Comparison of ENCODE assay signal across 18 mouse cellular contexts in the genomic region with DNA sequence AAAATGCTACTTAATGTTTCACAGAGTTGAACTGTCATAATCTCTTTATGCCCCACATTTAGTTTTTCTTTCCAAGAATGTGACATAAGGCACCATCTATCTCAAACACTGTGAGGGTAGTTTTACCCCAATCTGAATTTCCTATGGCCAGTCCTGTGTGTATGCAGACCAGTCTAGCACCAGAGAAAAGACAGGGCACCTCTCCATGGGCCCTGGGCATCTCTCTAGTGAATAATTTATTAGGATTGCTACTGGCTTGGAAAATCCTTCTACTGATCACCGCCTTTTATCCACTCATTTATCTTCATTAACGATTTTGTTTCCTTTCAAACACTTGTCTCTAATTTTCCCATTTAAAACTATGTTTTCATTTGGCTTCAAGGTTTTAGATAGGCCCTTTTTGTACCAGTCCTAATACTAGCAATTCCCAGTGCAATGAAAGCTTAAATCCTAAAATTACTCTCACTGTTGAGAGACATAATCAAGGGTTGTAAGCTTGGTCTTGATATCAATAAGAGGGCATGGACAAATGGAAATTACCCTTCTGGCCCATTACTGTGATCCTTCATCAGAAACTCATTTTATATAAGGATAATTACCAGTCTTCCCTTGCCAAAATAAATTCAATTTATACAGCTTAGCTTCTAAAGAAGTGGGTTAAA.
"Had no signal": no experiment of that assay in that cellular context is flagged by ENCODE, and none has a peak within 500 bp of the region (broad histone marks: within the 10 kb centered on the region; RNA-seq: fewer than 3 reads in every experiment).

No protein-coding gene starts in this region.

- H3K36me3 ChIP-seq: midbrain, embryonic 10.5 days; midbrain, embryonic 12.5 days; neural tube, embryonic 13.5 days; neural tube, embryonic 15.5 days had no signal

- H3K9me3 ChIP-seq: midbrain, embryonic 10.5 days; midbrain, embryonic 12.5 days; neural tube, embryonic 13.5 days; neural tube, embryonic 15.5 days had no signal

- H3K4me3 ChIP-seq: midbrain, embryonic 10.5 days; midbrain, embryonic 12.5 days; myocyte; neural tube, embryonic 13.5 days; neural tube, embryonic 15.5 days had no signal

- DNase-seq: lung, embryonic 14.5 days; lung, postnatal 10 days; lung, postnatal 4 days; midbrain, embryonic 14.5 days; retina, postnatal 1 day; right cerebral cortex, adult 18-20 months; right cerebral cortex, postnatal 25 days; right cerebral cortex, postnatal 4 days; spleen, adult 18-20 months; thymus, adult 18-20 months; thymus, postnatal 14 days; thymus, postnatal 36 days had no signal

- H3K27ac ChIP-seq: midbrain, embryonic 10.5 days; midbrain, embryonic 12.5 days; neural tube, embryonic 13.5 days; neural tube, embryonic 15.5 days had no signal

- H3K4me1 ChIP-seq: midbrain, embryonic 10.5 days; midbrain, embryonic 12.5 days; neural tube, embryonic 13.5 days; neural tube, embryonic 15.5 days had no signal

- H3K4me2 ChIP-seq: lung, embryonic 14.5 days; midbrain, embryonic 12.5 days; neural tube, embryonic 13.5 days; neural tube, embryonic 15.5 days had no signal

- H3K9ac ChIP-seq: lung, embryonic 14.5 days; midbrain, embryonic 12.5 days; neural tube, embryonic 13.5 days; neural tube, embryonic 15.5 days had no signal

- ATAC-seq: midbrain, embryonic 16.5 days had no signal

- H3K27me3 ChIP-seq: midbrain, embryonic 12.5 days; neural tube, embryonic 13.5 days; neural tube, embryonic 15.5 days had no signal
